ENCODE assay signal across 10 mouse cellular contexts in genomic region chr11:100356819-100357211, GRCm38 (mm10). TPM values are rescaled to one million over a fixed set of nuclear protein-coding genes. Genes with fewer than 3 reads are reported as not detected.
A peak's percentile ranks its signal among the peaks of the same experiment; 100 is the strongest.
DNase-seq lines count a peak whose midpoint lies in the region; ATAC-seq lines count a peak whose summit lies in the region.
"Had no signal": no experiment of that assay in that cellular context is flagged by ENCODE, and none has a peak within 500 bp of the region (broad histone marks: within the 10 kb centered on the region; RNA-seq: fewer than 3 reads in every experiment).

No protein-coding gene starts in this region.

- ATAC-seq in kidney, embryonic 14.5 days (ENCODE audit: low FRiP score, low TSS enrichment), result no peak
- no peak for ATAC-seq in hindbrain, embryonic 12.5 days (ENCODE audit: low FRiP score)
- no peak for ATAC-seq in midbrain, embryonic 16.5 days

- H3K27ac ChIP-seq in kidney, embryonic 14.5 days (ENCODE audit: low read depth, low read length), result no peak overlapping the region
- no peak overlapping the region for H3K27ac ChIP-seq in hindbrain, embryonic 12.5 days
- H3K27ac ChIP-seq in midbrain, embryonic 16.5 days (ENCODE audit: low read length), result peak overlapping the region; percentile 91
- H3K27ac ChIP-seq: macrophage had no signal

- no peak for DNase-seq in kidney, adult 8-10 months
- peak; percentile 29 for DNase-seq in brain, adult 2 months (ENCODE audit: low read depth, low spot score)
- DNase-seq in cerebellum, adult 8-10 months, result no peak
- no peak for DNase-seq in right cerebral cortex, postnatal 4 days
- no peak for DNase-seq in adrenal gland, adult (ENCODE audit: inconsistent age in 2 of 2, low spot score in 1 of 2)
- DNase-seq: thymus, postnatal 25 days had no signal

- H3K9me3 ChIP-seq in kidney, embryonic 14.5 days (ENCODE audit: control insufficient read depth, low read length), result no peaks in the 10 kb centered on the region
- H3K9me3 ChIP-seq in hindbrain, embryonic 12.5 days (replicated peaks), result no peaks in the 10 kb centered on the region
- H3K9me3 ChIP-seq in midbrain, embryonic 16.5 days (replicated peaks; ENCODE audit: control insufficient read depth, low read length, poor library complexity, severe bottlenecking), result no peaks in the 10 kb centered on the region

- H3K36me3 ChIP-seq in kidney, embryonic 14.5 days (ENCODE audit: control insufficient read depth, insufficient read depth, low read length), result no peaks in the 10 kb centered on the region
- no peaks in the 10 kb centered on the region for H3K36me3 ChIP-seq in hindbrain, embryonic 12.5 days
- H3K36me3 ChIP-seq in midbrain, embryonic 16.5 days (ENCODE audit: control insufficient read depth, insufficient read depth, low read length), result no peaks in the 10 kb centered on the region; the same call in 1 of the 2 replicates

- peak overlapping the region; percentile 70 for H3K4me3 ChIP-seq in kidney, embryonic 14.5 days (ENCODE audit: low read length)
- peak overlapping the region; percentile 55 for H3K4me3 ChIP-seq in hindbrain, embryonic 12.5 days
- peak overlapping the region; percentile 85 for H3K4me3 ChIP-seq in midbrain, embryonic 16.5 days (ENCODE audit: low read depth, low read length)

- peaks cover 53% of the 10 kb centered on the region for H3K27me3 ChIP-seq in kidney, embryonic 14.5 days (ENCODE audit: control insufficient read depth, insufficient read depth, low read length)
- peaks cover 69% of the 10 kb centered on the region for H3K27me3 ChIP-seq in hindbrain, embryonic 12.5 days
- H3K27me3 ChIP-seq in midbrain, embryonic 16.5 days (ENCODE audit: control insufficient read depth, insufficient read depth, low read depth, low read length), result 0 out of 2 replicates have a peak, but pooled peaks cover 5% of the 10 kb centered on the region

- H3K9ac ChIP-seq in kidney, embryonic 14.5 days (ENCODE audit: low read depth, low read length), result 0 out of 2 replicates have a peak overlapping the region, but pooled peaks have one; percentile 56
- peak overlapping the region; percentile 60 for H3K9ac ChIP-seq in hindbrain, embryonic 12.5 days
- H3K9ac ChIP-seq in midbrain, embryonic 16.5 days (ENCODE audit: low read depth, low read length), result peak overlapping the region; percentile 82

- 19% methylated on average over 9 of the region's 9 CpGs for WGBS in kidney, embryonic 14.5 days
- WGBS in hindbrain, embryonic 12.5 days, result 17% methylated on average over 9 of the region's 9 CpGs
- WGBS in midbrain, embryonic 16.5 days, result 14% methylated on average over 9 of the region's 9 CpGs

- peak overlapping the region; percentile 98 for H3K4me2 ChIP-seq in kidney, embryonic 14.5 days (replicated peaks; ENCODE audit: low read depth, low read length)
- peak overlapping the region; percentile 99 for H3K4me2 ChIP-seq in hindbrain, embryonic 12.5 days (replicated peaks)
- H3K4me2 ChIP-seq in midbrain, embryonic 16.5 days (ENCODE audit: low read length), result peak overlapping the region; percentile 87

- H3K4me1 ChIP-seq in kidney, embryonic 14.5 days (ENCODE audit: control insufficient read depth, insufficient read depth, low read length), result 0 out of 2 replicates have a peak, but pooled peaks cover 8% of the 10 kb centered on the region
- H3K4me1 ChIP-seq in hindbrain, embryonic 12.5 days, result peaks cover 15% of the 10 kb centered on the region
- H3K4me1 ChIP-seq in midbrain, embryonic 16.5 days (ENCODE audit: control insufficient read depth, insufficient read depth, low read length), result peaks cover 24% of the 10 kb centered on the region

RNA-seq across cellular contexts. Expression of gene Hap1, which starts 0.9 kb away (rescaled TPM):
- 6.0 and 6.3 TPM in 2 replicates for polyA plus RNA-seq in kidney, embryonic 14.5 days (2014; fragmentation: Nextera tagmentation; extraction: Ambion mirVana)
- polyA plus RNA-seq in hindbrain, embryonic 12.5 days (2016; fragmentation: Nextera tagmentation; extraction: Ambion mirVana), result 53.7 and 58.0 TPM in 2 replicates
- 417 and 440 TPM in 2 replicates for polyA plus RNA-seq in midbrain, embryonic 16.5 days (2015; fragmentation: Nextera tagmentation; extraction: Ambion mirVana)
- polyA plus RNA-seq: macrophage had no signal

RNA-seq across cellular contexts. Expression of gene Gast, which starts 22.6 kb away (rescaled TPM):
- not detected in 2 replicates for polyA plus RNA-seq in kidney, embryonic 14.5 days (2014; fragmentation: Nextera tagmentation; extraction: Ambion mirVana)
- polyA plus RNA-seq in hindbrain, embryonic 12.5 days (2016; fragmentation: Nextera tagmentation; extraction: Ambion mirVana), result 0.89 TPM in 1 of 2 replicates, not detected in the other
- polyA plus RNA-seq in midbrain, embryonic 16.5 days (2015; fragmentation: Nextera tagmentation; extraction: Ambion mirVana), result 0.46 and 1.6 TPM in 2 replicates
- polyA plus RNA-seq: macrophage had no signal

RNA-seq across cellular contexts. Expression of gene Eif1, which starts 37.1 kb away (rescaled TPM):
- 1,744 and 1,749 TPM in 2 replicates for polyA plus RNA-seq in kidney, embryonic 14.5 days (2014; fragmentation: Nextera tagmentation; extraction: Ambion mirVana)
- polyA plus RNA-seq in hindbrain, embryonic 12.5 days (2016; fragmentation: Nextera tagmentation; extraction: Ambion mirVana), result 1,343 and 1,447 TPM in 2 replicates
- polyA plus RNA-seq in midbrain, embryonic 16.5 days (2015; fragmentation: Nextera tagmentation; extraction: Ambion mirVana), result 1,185 and 1,247 TPM in 2 replicates

RNA-seq across cellular contexts. Expression of gene Jup, which starts 40.7 kb away (rescaled TPM):
- 66.8 and 84.7 TPM in 2 replicates for polyA plus RNA-seq in kidney, embryonic 14.5 days (2014; fragmentation: Nextera tagmentation; extraction: Ambion mirVana)
- 64.0 and 64.6 TPM in 2 replicates for polyA plus RNA-seq in hindbrain, embryonic 12.5 days (2016; fragmentation: Nextera tagmentation; extraction: Ambion mirVana)
- 99.7 and 109 TPM in 2 replicates for polyA plus RNA-seq in midbrain, embryonic 16.5 days (2015; fragmentation: Nextera tagmentation; extraction: Ambion mirVana)

RNA-seq across cellular contexts. Expression of gene P3h4, which starts 57.8 kb away (rescaled TPM):
- polyA plus RNA-seq in kidney, embryonic 14.5 days (2014; fragmentation: Nextera tagmentation; extraction: Ambion mirVana), result 59.7 and 63.3 TPM in 2 replicates
- polyA plus RNA-seq in hindbrain, embryonic 12.5 days (2016; fragmentation: Nextera tagmentation; extraction: Ambion mirVana), result 34.3 and 35.9 TPM in 2 replicates
- polyA plus RNA-seq in midbrain, embryonic 16.5 days (2015; fragmentation: Nextera tagmentation; extraction: Ambion mirVana), result 20.7 and 20.8 TPM in 2 replicates
